Mouse (Mus musculus): Measurements from ENCODE around the gene Gm42906.

GRCm38 (mm10) chr5:151102262-151102661, 325.7 kb downstream of the Gm42906 start:
- no peak for TF ChIP-seq MAX (IDR thresholded peaks at IDR 0.05)
- no peak for TF ChIP-seq CTCF (IDR thresholded peaks at IDR 0.05; ENCODE audit: control insufficient read depth, insufficient read depth, insufficient read length)

Data from C2C12 (cell line).